Mouse (Mus musculus) layer of hippocampus, adult 2 months (tissue): ENCODE measurements at regions not wholly inside any gene's neighbourhood (a gene's known extent, or its start where the extent isn't known, plus 50 kb on each side); places are given as distances from the start of the nearest gene placed in this dataset.
A peak's percentile ranks its signal among the peaks of the same experiment; 100 is the strongest.

ENCODE experiments used
- DNase-seq, 2 experiments: peaks; one replicate each; pipeline ENCODE4 v3.0.0; 2022; ENCODE audit warnings: low spot score in 2 of 2
- H3K27ac ChIP-seq: fragments of 200-600 bp; 2 replicates; pipeline ENCODE4 v1.8.1; 2022
- H3K4me3 ChIP-seq: fragments of 200-600 bp; 2 replicates; pipeline ENCODE4 v1.8.1; 2022; ENCODE audit warnings: mild to moderate bottlenecking
- CTCF ChIP-seq: fragments of 200-600 bp; conservative IDR thresholded peaks from 2 replicates; pipeline ENCODE4 v1.8.1; 2022; ENCODE audit warnings: antibody characterized with exemption, mild to moderate bottlenecking, moderate library complexity

DNA sequence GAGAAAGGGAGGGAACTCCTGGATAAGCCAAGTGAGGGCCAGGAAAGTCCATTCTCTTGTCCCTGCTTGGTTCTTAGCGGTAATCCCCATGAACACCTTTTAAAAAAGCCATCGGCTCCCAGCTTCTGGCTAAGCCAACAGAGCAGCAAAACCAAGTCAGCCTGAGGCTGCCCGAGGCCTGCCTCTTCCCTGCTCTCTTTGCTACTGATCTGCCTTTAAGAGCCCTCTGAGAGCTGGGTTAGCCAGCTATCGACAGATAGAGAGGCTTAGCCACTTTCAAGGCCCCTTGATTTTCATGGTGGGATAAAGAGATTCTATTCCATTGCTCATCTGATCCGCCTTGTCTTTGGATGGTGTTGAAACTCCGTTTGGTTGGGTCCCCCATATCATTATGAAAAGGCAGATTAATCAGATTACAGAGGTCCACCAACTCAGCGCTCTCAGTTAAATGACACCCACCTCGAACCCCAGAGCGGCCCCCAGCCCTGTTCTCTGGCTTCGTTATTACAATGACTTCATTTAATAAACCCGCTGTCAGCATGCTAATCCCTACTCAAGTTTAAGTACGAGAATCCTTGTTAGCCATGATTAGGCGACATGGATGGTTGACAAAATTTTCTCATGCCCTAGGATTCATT lies 66.1 kb downstream of the Slc4a3 start:
- no peak overlapping the region for H3K27ac ChIP-seq
- no peak for DNase-seq
- no peak overlapping the region for H3K4me3 ChIP-seq
- TF ChIP-seq CTCF, result no peak

DNA sequence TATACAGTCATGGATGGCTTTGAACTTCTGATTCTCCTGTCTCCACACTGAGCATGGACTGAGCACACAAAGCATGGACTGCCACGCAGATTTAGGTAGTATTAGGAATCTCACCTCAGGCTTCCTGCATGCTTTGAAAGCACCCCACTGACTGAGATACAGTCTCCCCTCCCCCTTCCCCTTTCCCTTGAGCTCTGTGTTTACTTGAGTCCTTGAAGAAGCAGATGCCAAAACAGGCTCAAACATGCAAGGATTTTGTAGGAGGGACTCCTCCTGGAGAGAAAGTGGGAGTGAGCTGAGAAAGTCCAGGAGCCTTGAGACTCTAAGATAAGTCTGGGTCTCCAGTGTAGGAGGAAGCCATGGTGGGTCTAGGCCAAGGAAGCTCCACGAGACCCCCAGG lies 67.1 kb downstream of the Slc4a3 start:
- DNase-seq, result no peak
- no peak for TF ChIP-seq CTCF
- no peak overlapping the region for H3K4me3 ChIP-seq
- no peak overlapping the region for H3K27ac ChIP-seq

DNA sequence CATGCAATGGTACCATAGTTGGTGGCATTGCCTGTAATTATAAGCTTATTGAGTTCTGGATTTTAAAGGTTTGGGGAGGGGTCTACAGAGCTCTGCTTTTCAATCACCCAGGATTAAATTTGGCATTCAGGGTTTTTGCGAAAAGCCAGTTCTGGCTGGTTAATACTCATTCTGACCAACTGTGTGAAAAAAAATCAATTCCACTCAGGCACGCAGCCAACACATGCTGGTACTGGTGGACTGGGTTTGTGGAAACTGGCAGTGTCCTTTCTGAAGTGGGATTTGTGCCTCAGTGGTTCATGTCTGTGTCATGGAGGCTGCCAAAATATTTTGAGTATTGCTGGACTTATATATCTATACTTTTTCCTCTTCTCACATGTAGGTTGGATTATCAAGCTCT lies 70.9 kb downstream of the Slc4a3 start:
- no peak for TF ChIP-seq CTCF
- Histone ChIP-seq H3K27ac (no peak overlapping the region), H3K4me3 (no peak overlapping the region)
- no peak for DNase-seq

DNA sequence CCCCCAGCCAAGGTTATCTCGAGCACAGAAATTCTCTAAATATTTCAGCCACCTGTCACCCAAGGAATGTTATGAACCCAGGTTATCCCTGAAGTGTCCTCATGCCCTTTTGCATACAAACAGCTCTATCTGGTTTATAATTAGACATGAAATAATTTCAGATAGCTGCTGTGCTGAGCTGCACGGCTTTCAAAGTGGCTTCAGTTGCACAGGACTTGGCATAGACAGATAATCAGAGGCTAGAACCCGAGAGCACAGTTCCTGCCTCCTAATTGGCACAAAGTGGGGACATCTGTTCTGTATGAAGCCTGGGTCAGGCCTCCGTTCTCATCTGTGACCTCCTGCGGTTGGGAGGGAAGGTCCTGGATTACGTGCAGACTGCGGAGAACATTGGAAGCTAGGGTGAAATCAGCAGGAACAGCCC lies 72.3 kb downstream of the Slc4a3 start:
- no peak for TF ChIP-seq CTCF
- H3K27ac ChIP-seq, result no peak overlapping the region
- no peak overlapping the region for H3K4me3 ChIP-seq
- DNase-seq, result no peak

DNA sequence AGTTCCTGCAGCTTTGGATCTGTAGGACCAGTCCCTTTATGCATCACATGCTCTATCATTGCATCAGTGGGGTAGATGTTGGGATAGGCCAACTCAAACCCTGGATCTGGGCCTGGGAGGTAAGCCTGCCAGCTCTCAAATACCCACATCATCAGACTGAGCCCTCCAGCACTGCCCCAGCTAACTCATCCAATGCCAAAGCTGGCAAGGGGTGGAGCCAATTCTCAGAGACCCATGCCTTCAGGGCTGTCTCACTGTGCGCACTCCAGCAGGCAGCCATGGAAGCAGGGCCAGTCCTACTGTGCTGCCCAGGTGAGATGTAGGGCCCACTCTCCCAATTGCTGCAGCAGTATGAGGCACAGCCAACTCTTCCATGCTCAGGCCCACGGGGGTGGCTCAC lies 84.2 kb downstream of the Slc4a3 start:
- Histone ChIP-seq H3K27ac (no peak overlapping the region), H3K4me3 (no peak overlapping the region)
- TF ChIP-seq CTCF, result no peak
- DNase-seq, result no peak

DNA sequence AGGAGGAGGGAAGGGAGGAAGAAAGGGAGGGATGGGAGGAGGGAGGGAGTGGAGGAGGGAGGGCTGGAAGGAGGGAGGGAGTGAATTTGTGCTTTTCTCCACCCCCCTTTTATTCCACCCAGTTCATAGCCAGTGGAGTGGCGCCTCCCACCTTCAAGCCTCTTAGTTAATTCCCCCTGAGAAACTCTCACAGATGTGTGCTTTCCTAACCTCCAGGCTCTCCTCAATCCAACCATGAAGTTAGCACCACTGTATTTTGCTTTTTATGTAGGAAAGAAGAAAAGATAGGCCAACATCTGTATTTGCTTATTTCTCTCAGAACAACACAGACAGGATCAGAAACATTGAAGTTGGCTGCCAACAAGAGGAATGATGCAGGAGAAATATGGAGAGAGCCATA lies 85.7 kb downstream of the Slc4a3 start:
- no peak for TF ChIP-seq CTCF
- DNase-seq, result no peak
- H3K4me3 ChIP-seq, result no peak overlapping the region
- H3K27ac ChIP-seq, result no peak overlapping the region

DNA sequence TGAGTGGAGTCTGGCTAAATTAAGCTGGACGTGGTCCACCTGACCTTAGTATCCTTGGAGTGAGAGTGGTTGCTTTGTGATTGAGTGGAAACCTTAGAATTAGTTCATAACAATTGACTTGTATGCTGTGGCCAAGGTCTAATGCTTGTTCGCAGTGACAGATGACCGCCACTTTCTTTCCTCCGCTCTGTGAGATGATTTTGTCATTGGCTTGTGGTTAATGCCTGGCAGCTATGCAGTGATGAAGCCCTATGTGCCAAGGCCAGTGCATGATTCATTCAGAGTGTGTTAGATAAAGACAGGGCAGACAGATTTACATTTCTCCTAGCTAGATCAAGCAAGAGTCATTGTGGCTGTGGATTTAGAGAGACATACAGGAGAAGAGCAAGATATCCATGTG lies 89.5 kb downstream of the Slc4a3 start:
- H3K27ac ChIP-seq, result no peak overlapping the region
- no peak overlapping the region for H3K4me3 ChIP-seq
- no peak for TF ChIP-seq CTCF
- no peak for DNase-seq

DNA sequence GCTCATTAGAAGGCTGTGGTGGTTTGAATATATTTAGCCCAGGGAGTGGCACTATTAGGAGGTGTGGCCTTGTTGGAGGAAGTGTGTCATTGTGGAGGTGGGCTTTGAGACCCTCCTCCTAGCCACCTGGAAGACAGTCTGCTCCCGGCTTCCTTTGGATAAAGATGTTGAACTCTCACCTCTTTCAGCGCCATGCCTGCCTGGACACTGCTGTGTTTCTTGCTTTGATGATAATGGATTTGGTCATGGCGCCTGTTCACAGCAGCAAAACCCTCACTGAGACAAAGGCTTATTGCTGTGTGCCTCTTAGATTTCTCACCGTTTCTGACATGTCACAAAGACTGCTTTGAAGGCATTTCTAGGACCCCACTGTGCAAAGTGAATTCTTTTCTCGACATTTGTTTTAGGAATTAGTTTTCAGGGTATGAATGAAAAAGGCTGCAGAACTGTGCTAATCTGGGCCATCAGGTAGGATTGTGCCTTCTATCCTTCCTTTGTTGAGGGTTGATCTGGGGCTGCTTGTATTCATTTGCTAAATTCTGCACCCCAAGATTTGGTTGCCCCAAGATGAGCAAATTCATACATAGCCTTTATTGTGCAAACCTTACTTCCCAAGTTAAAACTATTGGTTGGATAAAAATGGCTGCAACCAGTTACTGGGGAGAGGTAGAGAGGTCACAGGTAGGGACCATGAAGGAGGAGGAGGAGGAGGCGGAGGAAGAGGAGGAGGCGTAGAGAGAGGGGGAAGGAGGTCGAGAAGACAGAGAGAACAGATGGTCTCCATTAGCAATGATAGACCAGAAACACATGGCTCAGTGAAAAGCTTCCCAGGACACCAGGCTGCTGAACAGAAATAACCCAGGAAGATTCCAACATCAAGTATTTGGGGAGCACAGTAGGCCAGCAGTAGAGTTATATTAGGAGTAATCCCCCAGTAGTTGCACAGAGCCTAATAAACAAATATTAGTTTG lies 93.2 kb downstream of the Slc4a3 start:
- DNase-seq, result no peak
- Histone ChIP-seq H3K4me3 (no peak overlapping the region), H3K27ac (no peak overlapping the region)
- no peak for TF ChIP-seq CTCF

DNA sequence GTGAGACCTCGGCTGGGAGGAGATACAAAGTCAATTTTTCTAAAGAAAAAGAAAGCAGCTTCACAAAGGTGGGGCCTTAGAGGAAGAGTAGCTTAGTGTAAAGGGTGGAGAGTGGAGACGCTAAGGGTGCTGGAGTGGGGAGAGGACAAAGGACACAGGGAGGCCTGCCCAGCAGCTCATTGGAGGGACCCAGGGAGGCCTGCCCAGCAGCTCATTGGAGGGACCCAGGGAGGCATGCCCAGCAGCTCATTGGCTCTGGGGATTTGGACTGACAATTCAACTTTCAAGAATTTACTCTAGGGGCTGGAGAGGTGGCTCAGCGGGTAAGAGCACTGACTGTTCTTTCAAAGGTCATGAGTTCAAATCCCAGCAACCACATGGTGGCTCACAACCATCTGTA lies 96.4 kb downstream of the Slc4a3 start:
- Histone ChIP-seq H3K27ac (no peak overlapping the region), H3K4me3 (no peak overlapping the region)
- no peak for TF ChIP-seq CTCF
- no peak for DNase-seq

DNA sequence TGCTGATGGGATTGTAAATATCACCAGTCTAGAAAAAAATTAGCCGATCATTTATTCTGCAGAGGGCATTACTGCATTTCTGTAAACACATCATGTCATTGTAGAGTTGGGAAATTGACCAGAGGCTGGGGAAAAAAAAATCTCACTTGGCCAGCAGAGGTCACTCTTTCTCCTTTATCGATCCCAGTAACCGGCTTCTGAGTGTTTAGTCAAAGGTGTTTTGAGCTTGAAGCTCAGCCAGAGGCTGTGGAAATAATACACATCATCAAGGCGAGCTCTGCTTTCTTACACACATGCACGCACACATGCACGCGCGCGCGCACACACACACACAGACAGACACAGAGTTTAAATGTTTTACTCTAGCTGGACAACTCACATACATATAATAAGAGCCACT lies 106.5 kb downstream of the Slc4a3 start:
- peak; percentile 70 to 85 for DNase-seq
- TF ChIP-seq CTCF, result peak; percentile 86
- H3K4me3 ChIP-seq, result no peak overlapping the region
- peak overlapping the region; percentile 85; the same call in 1 of the 2 replicates for H3K27ac ChIP-seq

DNA sequence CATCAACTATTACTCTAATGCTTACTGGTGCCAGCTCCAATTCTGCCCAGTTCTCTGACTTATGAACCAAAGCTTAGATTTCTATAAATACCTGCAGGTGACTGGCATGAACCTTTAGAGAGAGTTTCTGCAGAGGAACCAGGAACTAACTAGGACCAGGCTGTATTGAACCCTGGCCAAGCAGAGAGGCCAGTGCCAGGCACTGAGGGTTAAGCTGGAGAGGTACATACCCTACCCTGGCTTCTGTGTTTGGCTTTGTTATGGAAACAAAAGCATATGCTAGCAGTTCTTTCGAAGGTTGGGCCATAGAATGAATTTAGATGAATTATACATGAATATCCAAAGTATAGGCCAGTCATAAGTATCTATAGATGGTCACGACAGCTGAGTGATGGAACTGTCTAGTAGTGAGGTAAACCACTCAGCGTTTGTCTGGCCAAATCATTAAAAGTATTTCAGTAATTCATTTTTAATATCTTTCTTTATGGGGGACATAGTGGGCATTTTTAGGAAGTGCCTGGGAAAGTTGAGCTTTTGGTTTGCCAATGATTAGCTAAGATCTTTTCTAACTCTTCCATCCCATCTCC lies 107.0 kb downstream of the Slc4a3 start:
- Histone ChIP-seq H3K27ac (peak overlapping the region; percentile 85), H3K4me3 (no peak overlapping the region)
- DNase-seq, result no peak
- no peak for TF ChIP-seq CTCF

DNA sequence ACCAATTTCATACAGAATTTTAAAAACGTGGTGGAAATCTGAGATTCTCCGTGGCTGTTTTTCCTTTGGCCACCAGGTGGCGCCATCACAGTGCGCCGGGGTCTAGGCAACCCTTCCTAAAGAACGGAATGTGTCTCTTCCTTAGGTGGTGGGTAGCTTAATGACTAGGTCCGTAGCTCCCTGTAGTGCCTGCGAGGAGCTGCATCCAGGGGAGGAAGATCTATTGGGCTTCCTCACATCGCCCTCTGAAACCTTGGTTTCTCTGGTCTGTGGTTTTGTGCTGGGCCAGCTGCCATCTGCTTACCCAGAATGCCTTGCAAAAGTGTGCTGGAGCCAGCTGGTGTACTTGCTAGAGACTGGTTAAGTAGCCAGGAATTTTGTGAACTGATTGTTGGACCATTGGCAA lies 107.6 kb downstream of the Slc4a3 start:
- peak overlapping the region; percentile 38 for H3K4me3 ChIP-seq
- peak; percentile 92 for TF ChIP-seq CTCF
- DNase-seq, result peak; percentile 78 to 84
- H3K27ac ChIP-seq, result peak overlapping the region; percentile 85

DNA sequence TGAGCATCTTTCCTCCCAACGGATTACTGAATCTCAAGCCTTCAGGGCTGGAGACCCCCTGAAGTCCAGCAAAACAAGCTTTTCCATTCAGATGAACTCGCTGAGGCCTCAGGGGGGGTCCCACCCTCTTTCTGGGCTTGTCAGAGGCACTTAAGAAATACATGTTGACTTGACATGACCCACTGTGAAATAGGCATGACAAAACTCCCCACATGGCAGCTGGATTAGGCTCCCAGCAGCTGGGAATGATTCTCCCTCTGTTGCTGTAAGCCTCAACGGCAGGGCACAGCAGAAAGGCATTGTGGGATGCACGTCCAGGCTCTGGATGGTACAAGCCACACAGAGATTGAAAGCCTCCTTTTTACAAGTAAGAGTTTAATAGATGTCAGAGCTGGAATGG lies 110.5 kb downstream of the Slc4a3 start:
- H3K4me3 ChIP-seq, result no peak overlapping the region
- no peak for TF ChIP-seq CTCF
- H3K27ac ChIP-seq, result no peak overlapping the region
- DNase-seq, result no peak
